Mouse (Mus musculus): ENCODE data around the gene Npepl1. TPM values are rescaled to one million over a fixed set of nuclear protein-coding genes. Genes with fewer than 3 reads are reported as not detected.

Npepl1 gene
- polyA plus RNA-seq, 1 experiment from 2014 or later: 41.3 TPM

DNA sequence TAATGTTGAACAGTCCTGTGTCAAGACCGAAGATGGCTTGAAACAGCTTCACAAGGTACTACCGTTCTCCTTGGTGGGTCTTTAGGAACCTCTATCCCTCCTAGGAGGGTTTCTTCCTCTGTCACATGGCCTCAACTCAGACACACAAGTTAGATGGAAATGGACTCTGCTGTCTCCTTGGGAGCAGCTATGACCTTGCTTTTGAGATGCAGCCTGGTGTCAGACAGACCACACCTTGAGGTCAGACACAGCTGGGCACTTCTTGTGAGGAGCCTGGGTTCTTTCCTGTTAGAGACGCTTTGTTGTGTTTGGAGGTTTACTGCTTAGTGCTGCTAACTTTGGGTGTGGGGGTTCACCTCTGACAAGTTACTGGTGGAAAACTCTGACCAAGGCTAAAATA, 15.1 kb upstream of the Npepl1 start:
- ATAC-seq (ENCODE audit: low FRiP score, low TSS enrichment): no peak
- H3K4me3 ChIP-seq (ENCODE audit: low read length): no peak overlapping the region
- H3K9ac ChIP-seq (ENCODE audit: low read depth, low read length): no peak overlapping the region
- no peaks in the 10 kb centered on the region for H3K4me1 ChIP-seq (ENCODE audit: control insufficient read depth, insufficient read depth, low read length)
- H3K27me3 ChIP-seq (ENCODE audit: control insufficient read depth, insufficient read depth, low read length): no peaks in the 10 kb centered on the region
- H3K4me2 ChIP-seq (replicated peaks; ENCODE audit: low read depth, low read length): no peak overlapping the region
- peaks cover 37% of the 10 kb centered on the region for H3K36me3 ChIP-seq (ENCODE audit: control insufficient read depth, insufficient read depth, low read length)
- no peak overlapping the region for H3K27ac ChIP-seq (ENCODE audit: low read depth, low read length)
- 98% methylated on average over 3 of the region's 3 CpGs for WGBS
- H3K9me3 ChIP-seq (ENCODE audit: control insufficient read depth, low read length): no peaks in the 10 kb centered on the region

GRCm38 (mm10) chr2:174102399-174102798, 7.8 kb upstream of the Npepl1 start:
- H3K9me3 ChIP-seq (ENCODE audit: control insufficient read depth, low read length): no peaks in the 10 kb centered on the region
- peak; percentile 55; the same call in 1 of the 2 replicates for ATAC-seq (ENCODE audit: low FRiP score, low TSS enrichment)
- WGBS: 48% methylated on average over 7 of the region's 7 CpGs
- H3K9ac ChIP-seq (ENCODE audit: low read depth, low read length): no peak overlapping the region
- peaks cover 14% of the 10 kb centered on the region; the same call in 1 of the 2 replicates for H3K36me3 ChIP-seq (ENCODE audit: control insufficient read depth, insufficient read depth, low read length)
- H3K4me1 ChIP-seq (ENCODE audit: control insufficient read depth, insufficient read depth, low read length): no peaks in the 10 kb centered on the region
- no peak overlapping the region for H3K27ac ChIP-seq (ENCODE audit: low read depth, low read length)
- no peak overlapping the region for H3K4me2 ChIP-seq (replicated peaks; ENCODE audit: low read depth, low read length)
- no peaks in the 10 kb centered on the region for H3K27me3 ChIP-seq (ENCODE audit: control insufficient read depth, insufficient read depth, low read length)
- no peak overlapping the region for H3K4me3 ChIP-seq (ENCODE audit: low read length)

DNA sequence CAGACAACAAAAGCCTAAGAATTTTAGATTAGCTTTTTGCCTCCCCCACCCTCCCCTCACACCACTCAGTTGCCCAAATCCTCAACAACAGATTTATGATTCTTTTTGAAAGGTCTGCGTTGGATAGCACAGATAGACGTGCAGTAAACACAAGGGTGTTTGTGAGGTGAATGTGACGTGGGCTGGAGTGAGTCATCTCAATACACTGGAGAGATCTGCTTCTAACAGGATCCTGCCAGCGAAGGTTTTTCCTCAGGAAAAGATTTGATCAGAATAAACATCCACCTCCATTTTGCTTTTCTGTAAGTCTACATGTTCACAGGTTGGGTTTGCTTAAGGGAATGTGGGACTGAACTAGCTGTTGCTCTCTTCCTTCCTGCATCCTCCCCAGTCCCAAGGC, 6.6 kb upstream of the Npepl1 start:
- Histone ChIP-seq H3K36me3 (ENCODE audit: control insufficient read depth, insufficient read depth, low read length) (peaks cover 12% of the 10 kb centered on the region; the same call in 1 of the 2 replicates), H3K4me1 (ENCODE audit: control insufficient read depth, insufficient read depth, low read length) (no peaks in the 10 kb centered on the region), H3K27ac (ENCODE audit: low read depth, low read length) (no peak overlapping the region), H3K9ac (ENCODE audit: low read depth, low read length) (no peak overlapping the region), H3K27me3 (ENCODE audit: control insufficient read depth, insufficient read depth, low read length) (no peaks in the 10 kb centered on the region), H3K4me3 (ENCODE audit: low read length) (no peak overlapping the region), H3K4me2 (replicated peaks; ENCODE audit: low read depth, low read length) (no peak overlapping the region), H3K9me3 (ENCODE audit: control insufficient read depth, low read length) (no peaks in the 10 kb centered on the region)
- ATAC-seq (ENCODE audit: low FRiP score, low TSS enrichment): no peak
- 74% methylated on average over 4 of the region's 4 CpGs for WGBS

DNA sequence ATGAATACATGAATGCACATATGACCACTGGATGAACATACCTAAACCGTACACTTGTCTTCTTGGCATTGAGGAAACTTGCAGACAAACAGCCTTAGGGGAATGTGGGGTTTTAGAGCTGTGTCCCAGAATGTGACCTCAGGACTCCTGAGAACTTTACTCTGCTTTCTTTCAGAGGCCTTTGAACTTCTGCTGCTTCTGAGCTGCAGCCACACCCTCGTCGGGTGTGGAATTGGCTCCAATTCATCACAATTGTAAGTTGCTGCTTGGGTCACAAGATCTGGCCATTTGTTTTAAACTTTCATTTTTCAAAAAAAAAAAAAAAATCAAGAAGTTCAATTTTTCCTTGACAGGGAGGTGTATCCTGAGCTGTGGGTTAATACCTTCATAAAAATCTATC, 2.8 kb upstream of the Npepl1 start:
- 67% methylated on average over 3 of the region's 3 CpGs for WGBS
- Histone ChIP-seq H3K9ac (ENCODE audit: low read depth, low read length) (no peak overlapping the region), H3K4me2 (replicated peaks; ENCODE audit: low read depth, low read length) (no peak overlapping the region), H3K9me3 (ENCODE audit: control insufficient read depth, low read length) (no peaks in the 10 kb centered on the region), H3K36me3 (ENCODE audit: control insufficient read depth, insufficient read depth, low read length) (no peaks in the 10 kb centered on the region), H3K27ac (ENCODE audit: low read depth, low read length) (no peak overlapping the region), H3K27me3 (ENCODE audit: control insufficient read depth, insufficient read depth, low read length) (no peaks in the 10 kb centered on the region), H3K4me1 (ENCODE audit: control insufficient read depth, insufficient read depth, low read length) (peaks cover 16% of the 10 kb centered on the region), H3K4me3 (ENCODE audit: low read length) (no peak overlapping the region)
- no peak for ATAC-seq (ENCODE audit: low FRiP score, low TSS enrichment)

GRCm38 (mm10) chr2:174110783-174111549, 817 bp downstream of the Npepl1 start:
- Histone ChIP-seq H3K9me3 (ENCODE audit: control insufficient read depth, low read length) (no peaks in the 10 kb centered on the region), H3K9ac (ENCODE audit: low read depth, low read length) (peak overlapping the region; percentile 94), H3K4me2 (replicated peaks; ENCODE audit: low read depth, low read length) (peak overlapping the region; percentile 94), H3K4me3 (ENCODE audit: low read length) (peak overlapping the region; percentile 59), H3K27me3 (ENCODE audit: control insufficient read depth, insufficient read depth, low read length) (no peaks in the 10 kb centered on the region), H3K36me3 (ENCODE audit: control insufficient read depth, insufficient read depth, low read length) (peaks cover 3% of the 10 kb centered on the region; the same call in 1 of the 2 replicates), H3K4me1 (ENCODE audit: control insufficient read depth, insufficient read depth, low read length) (peaks cover 22% of the 10 kb centered on the region), H3K27ac (ENCODE audit: low read depth, low read length) (no peak overlapping the region)
- peak; percentile 40 for ATAC-seq (ENCODE audit: low FRiP score, low TSS enrichment)
- 39% methylated on average over 33 of the region's 33 CpGs for WGBS

GRCm38 (mm10) chr2:174112931-174113330, 2.8 kb downstream of the Npepl1 start:
- WGBS: 26% methylated on average over 18 of the region's 18 CpGs
- H3K4me3 ChIP-seq (ENCODE audit: low read length): no peak overlapping the region
- H3K4me1 ChIP-seq (ENCODE audit: control insufficient read depth, insufficient read depth, low read length): peaks cover 22% of the 10 kb centered on the region
- ATAC-seq (ENCODE audit: low FRiP score, low TSS enrichment): peak; percentile 30; the same call in 1 of the 2 replicates
- peaks cover 3% of the 10 kb centered on the region; the same call in 1 of the 2 replicates for H3K36me3 ChIP-seq (ENCODE audit: control insufficient read depth, insufficient read depth, low read length)
- no peaks in the 10 kb centered on the region for H3K9me3 ChIP-seq (ENCODE audit: control insufficient read depth, low read length)
- H3K27ac ChIP-seq (ENCODE audit: low read depth, low read length): no peak overlapping the region
- no peak overlapping the region for H3K9ac ChIP-seq (ENCODE audit: low read depth, low read length)
- H3K27me3 ChIP-seq (ENCODE audit: control insufficient read depth, insufficient read depth, low read length): no peaks in the 10 kb centered on the region
- H3K4me2 ChIP-seq (replicated peaks; ENCODE audit: low read depth, low read length): no peak overlapping the region

DNA sequence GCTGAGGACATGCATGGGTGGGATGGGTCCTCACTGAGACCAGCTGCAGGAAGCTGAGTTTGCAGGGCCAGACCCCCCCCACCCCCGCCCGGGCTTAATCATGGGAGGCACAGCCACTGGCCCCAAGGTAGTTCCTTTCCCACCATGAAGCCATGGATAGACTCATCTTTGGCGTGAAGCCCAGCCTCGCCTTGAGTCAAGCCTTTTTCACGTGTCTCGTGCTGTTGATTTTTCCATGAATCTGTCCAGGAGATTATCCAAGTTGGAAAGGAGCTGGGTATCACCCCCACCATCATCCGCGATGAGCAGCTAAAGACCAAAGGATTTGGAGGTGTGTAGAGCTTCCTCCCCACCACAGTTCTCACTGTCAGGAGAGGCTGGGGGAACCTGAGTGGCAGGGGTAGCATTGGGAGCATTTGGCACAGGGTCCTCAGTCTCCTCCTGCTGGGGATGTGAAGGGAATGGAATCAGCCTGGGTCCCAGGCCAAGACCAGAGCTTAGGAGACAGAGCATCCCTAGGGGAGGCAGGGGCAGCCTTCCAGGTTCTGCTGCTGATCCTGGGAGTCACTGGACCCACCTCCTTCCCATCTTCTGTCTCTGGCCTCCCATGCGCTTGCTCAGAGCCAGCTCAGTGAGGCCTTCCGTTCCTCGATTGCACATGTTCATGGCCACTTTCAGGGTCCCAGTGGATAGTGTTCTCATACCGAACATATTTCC, 4.2 kb downstream of the Npepl1 start:
- H3K9ac ChIP-seq (ENCODE audit: low read depth, low read length): no peak overlapping the region
- no peak for ATAC-seq (ENCODE audit: low FRiP score, low TSS enrichment)
- 90% methylated on average over 12 of the region's 12 CpGs for WGBS
- no peaks in the 10 kb centered on the region for H3K9me3 ChIP-seq (ENCODE audit: control insufficient read depth, low read length)
- H3K27ac ChIP-seq (ENCODE audit: low read depth, low read length): no peak overlapping the region
- H3K4me2 ChIP-seq (replicated peaks; ENCODE audit: low read depth, low read length): no peak overlapping the region
- H3K36me3 ChIP-seq (ENCODE audit: control insufficient read depth, insufficient read depth, low read length): peaks cover 3% of the 10 kb centered on the region; the same call in 1 of the 2 replicates
- peaks cover 22% of the 10 kb centered on the region for H3K4me1 ChIP-seq (ENCODE audit: control insufficient read depth, insufficient read depth, low read length)
- H3K27me3 ChIP-seq (ENCODE audit: control insufficient read depth, insufficient read depth, low read length): no peaks in the 10 kb centered on the region
- H3K4me3 ChIP-seq (ENCODE audit: low read length): no peak overlapping the region

- no peak for ATAC-seq (ENCODE audit: low FRiP score, low TSS enrichment)
- H3K27ac ChIP-seq (ENCODE audit: low read depth, low read length): no peak overlapping the region
- H3K4me1 ChIP-seq (ENCODE audit: control insufficient read depth, insufficient read depth, low read length): peaks cover 5% of the 10 kb centered on the region; the same call in 1 of the 2 replicates
- no peaks in the 10 kb centered on the region for H3K27me3 ChIP-seq (ENCODE audit: control insufficient read depth, insufficient read depth, low read length)
- 77% methylated on average over 16 of the region's 16 CpGs for WGBS
- no peak overlapping the region for H3K4me3 ChIP-seq (ENCODE audit: low read length)
- H3K9ac ChIP-seq (ENCODE audit: low read depth, low read length): no peak overlapping the region
- H3K4me2 ChIP-seq (replicated peaks; ENCODE audit: low read depth, low read length): no peak overlapping the region
- H3K36me3 ChIP-seq (ENCODE audit: control insufficient read depth, insufficient read depth, low read length): peaks cover 25% of the 10 kb centered on the region
- H3K9me3 ChIP-seq (ENCODE audit: control insufficient read depth, low read length): no peaks in the 10 kb centered on the region
Observed at GRCm38 (mm10) chr2:174116929-174117328, 6.8 kb downstream of the Npepl1 start.

DNA sequence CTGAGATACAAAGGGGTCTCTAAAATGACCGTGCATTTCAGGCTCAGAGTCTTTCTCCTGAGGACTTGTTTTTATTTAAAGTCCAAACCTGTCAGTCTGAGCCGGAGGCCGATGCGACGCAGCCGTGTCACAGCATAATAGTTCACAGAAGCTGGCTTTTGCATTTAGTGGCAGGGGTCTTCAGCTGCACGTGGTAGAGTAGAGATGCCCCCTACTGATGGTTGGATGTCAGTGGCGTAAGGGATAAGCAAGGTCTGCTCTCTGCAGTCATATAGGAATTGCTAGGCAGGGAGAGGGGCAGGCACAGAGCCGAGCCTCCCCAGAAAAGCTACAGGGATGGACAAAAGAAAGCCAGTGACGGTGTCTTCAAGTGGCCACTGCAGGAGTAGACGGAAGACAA, 8.0 kb downstream of the Npepl1 start:
- WGBS: 68% methylated on average over 11 of the region's 11 CpGs
- H3K4me1 ChIP-seq (ENCODE audit: control insufficient read depth, insufficient read depth, low read length): peaks cover 2% of the 10 kb centered on the region; the same call in 1 of the 2 replicates
- H3K9ac ChIP-seq (ENCODE audit: low read depth, low read length): no peak overlapping the region
- no peak overlapping the region for H3K27ac ChIP-seq (ENCODE audit: low read depth, low read length)
- ATAC-seq (ENCODE audit: low FRiP score, low TSS enrichment): no peak
- H3K27me3 ChIP-seq (ENCODE audit: control insufficient read depth, insufficient read depth, low read length): no peaks in the 10 kb centered on the region
- no peak overlapping the region for H3K4me2 ChIP-seq (replicated peaks; ENCODE audit: low read depth, low read length)
- no peak overlapping the region for H3K4me3 ChIP-seq (ENCODE audit: low read length)
- no peaks in the 10 kb centered on the region for H3K9me3 ChIP-seq (ENCODE audit: control insufficient read depth, low read length)
- H3K36me3 ChIP-seq (ENCODE audit: control insufficient read depth, insufficient read depth, low read length): peaks cover 36% of the 10 kb centered on the region
